Mouse (Mus musculus): Measurements from ENCODE around the gene Spr.
"Not testable (repeated sequence)": the region's sequence is repeated elsewhere in the genome, so short reads cannot be mapped to it uniquely, and the experiment has no call there.

Gene Spr

DNA sequence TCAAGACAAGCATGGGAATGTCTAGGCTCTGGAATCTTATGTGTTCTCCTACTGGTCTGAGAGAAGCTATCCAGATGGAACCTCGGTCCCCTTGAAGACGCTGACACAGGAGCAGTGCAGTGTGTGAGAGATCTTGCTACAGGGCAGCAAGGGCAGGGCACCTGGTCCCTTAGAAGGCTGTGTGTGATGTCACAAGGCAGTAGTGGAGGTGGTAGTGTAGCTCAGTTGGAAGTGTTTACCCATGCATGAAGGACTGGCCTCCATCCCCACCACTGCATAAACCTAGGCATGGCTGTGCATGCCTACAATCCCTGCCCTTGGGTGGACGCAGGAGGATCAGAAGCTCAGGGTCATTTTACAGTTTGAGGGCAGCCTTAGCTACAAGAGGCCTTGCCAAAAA, 5.3 kb downstream of the Spr start:
- not testable (repeated sequence) for DNase-seq (ENCODE audit: low spot score in 2 of 2)

DNA sequence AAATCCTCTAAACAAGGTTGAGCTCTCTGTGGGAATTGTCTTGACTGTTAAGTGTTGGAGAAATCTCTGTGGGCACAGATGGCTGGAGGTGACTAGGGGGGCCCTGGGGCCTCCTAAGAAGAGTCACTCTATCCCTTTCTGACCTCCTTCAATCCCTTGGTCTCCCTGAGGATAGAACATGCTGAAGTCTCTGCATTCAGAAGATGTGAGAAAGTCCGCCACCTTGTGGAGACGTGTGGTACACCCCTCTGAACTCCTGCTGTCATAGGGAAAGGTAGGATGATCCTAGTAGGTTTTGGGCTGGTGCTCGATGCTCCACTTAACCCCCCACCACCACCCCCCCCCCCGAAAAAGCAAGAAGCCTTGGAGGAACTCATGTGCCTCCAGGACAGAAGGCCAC, 5.9 kb downstream of the Spr start:
- DNase-seq (ENCODE audit: low spot score in 2 of 2) = peak; percentile 86

- DNase-seq (ENCODE audit: low spot score in 2 of 2) = peak; percentile 49 to 70
Observed at GRCm38 (mm10) chr6:85117545-85118511, 19.7 kb downstream of the Spr start.

GRCm38 (mm10) chr6:85105033-85105615, 32.4 kb downstream of the Spr start:
- no peak for DNase-seq (ENCODE audit: low spot score in 2 of 2)

DNA sequence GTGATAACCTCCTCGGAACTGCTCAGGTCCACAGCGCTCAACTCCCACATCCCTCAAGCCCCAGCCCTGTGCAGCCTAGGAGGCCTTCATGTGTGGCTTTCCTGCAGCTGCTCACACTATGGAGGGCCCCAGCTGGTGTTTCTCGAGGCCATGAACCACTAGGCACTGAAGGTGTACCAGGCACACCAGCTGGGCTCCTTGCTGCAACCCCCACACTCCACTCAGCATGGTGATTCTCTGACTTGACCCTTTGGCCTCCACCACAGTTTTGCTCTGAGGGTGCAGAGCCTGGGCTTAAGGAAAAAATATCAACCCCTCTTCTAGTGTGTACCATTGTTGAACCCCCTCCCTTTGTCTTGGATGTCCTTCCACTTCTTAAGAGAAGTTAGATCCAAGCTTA, 34.2 kb downstream of the Spr start:
- no peak for DNase-seq (ENCODE audit: low spot score in 2 of 2)

GRCm38 (mm10) chr6:85096441-85096840, 41.1 kb downstream of the Spr start:
- DNase-seq (ENCODE audit: low spot score in 2 of 2) = no peak

- DNase-seq (ENCODE audit: low spot score in 2 of 2) = no peak
Observed at GRCm38 (mm10) chr6:85087425-85087824, 50.1 kb downstream of the Spr start.

DNA sequence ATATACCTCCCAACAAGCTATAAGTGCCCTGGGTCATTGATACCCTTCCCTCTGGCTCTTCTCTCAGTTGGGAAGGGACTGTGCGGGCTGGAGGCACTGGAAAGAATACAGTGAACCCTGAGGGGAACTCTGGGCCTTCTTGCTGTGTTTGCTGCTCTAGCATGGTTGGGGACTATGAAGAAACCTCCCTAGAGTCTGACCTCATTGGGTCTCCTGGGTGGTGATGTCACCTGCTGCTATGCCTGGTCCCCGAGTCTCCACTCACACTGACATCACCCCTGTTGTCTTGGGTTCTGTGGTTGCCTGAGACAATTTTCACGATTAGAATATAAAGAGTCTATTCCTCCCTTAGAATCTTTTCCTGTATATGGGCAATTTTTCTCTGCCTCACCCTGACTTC, 50.9 kb downstream of the Spr start:
- no peak for DNase-seq (ENCODE audit: low spot score in 2 of 2)
